Mouse (Mus musculus): ENCODE measurements around the gene Nudc. TPM values are rescaled to one million over a fixed set of nuclear protein-coding genes. Genes with fewer than 3 reads are reported as not detected.

The Nudc gene
- polyA plus RNA-seq, 1 experiment from 2014 or later = 354 TPM

GRCm38 (mm10) chr4:133553448-133554330 lies 7.9 kb upstream of the Nudc start:
- no peaks in the 10 kb centered on the region for H3K9me3 ChIP-seq (ENCODE audit: control insufficient read depth, low read length)
- H3K4me3 ChIP-seq (ENCODE audit: low read depth, low read length) = no peak overlapping the region
- DNase-seq (ENCODE audit: low spot score) (no peak), ATAC-seq (ENCODE audit: insufficient number of reproducible peaks, low FRiP score, low TSS enrichment, low read depth) (no peak)
- no peak overlapping the region for H3K27ac ChIP-seq (replicated peaks; ENCODE audit: low read depth, low read length)
- no peak overlapping the region for H3K9ac ChIP-seq (ENCODE audit: low read length)
- WGBS = 72% methylated on average over 19 of the region's 19 CpGs
- no peaks in the 10 kb centered on the region for H3K27me3 ChIP-seq (ENCODE audit: control insufficient read depth, insufficient read depth, low read length)
- no peaks in the 10 kb centered on the region for H3K4me1 ChIP-seq (ENCODE audit: control insufficient read depth, insufficient read depth, low read length)
- H3K4me2 ChIP-seq (ENCODE audit: low read depth, severe bottlenecking) = no peak overlapping the region
- no peaks in the 10 kb centered on the region for H3K36me3 ChIP-seq (ENCODE audit: control insufficient read depth, insufficient read depth, low read length)

- Histone ChIP-seq H3K27ac (replicated peaks; ENCODE audit: low read depth, low read length) (no peak within 1 kb of the TSS), H3K36me3 (ENCODE audit: control insufficient read depth, insufficient read depth, low read length) (no peaks in the 10 kb centered on the region), H3K9ac (ENCODE audit: low read length) (no peak within 1 kb of the TSS), H3K9me3 (ENCODE audit: control insufficient read depth, low read length) (no peaks in the 10 kb centered on the region), H3K4me2 (ENCODE audit: low read depth, severe bottlenecking) (no peak within 1 kb of the TSS), H3K4me3 (ENCODE audit: low read depth, low read length) (no peak within 1 kb of the TSS), H3K27me3 (ENCODE audit: control insufficient read depth, insufficient read depth, low read length) (no peaks in the 10 kb centered on the region), H3K4me1 (ENCODE audit: control insufficient read depth, insufficient read depth, low read length) (no peaks in the 10 kb centered on the region)
- WGBS = 75% methylated on average over 10 of the region's 10 CpGs
- DNase-seq (ENCODE audit: low spot score) (no peak), ATAC-seq (ENCODE audit: insufficient number of reproducible peaks, low FRiP score, low TSS enrichment, low read depth) (no peak)
Measured at GRCm38 (mm10) chr4:133552768-133553447, 7.1 kb upstream of the Nudc start, which contains the start of gene Nr0b2. TSS of gene Nr0b2 (plus strand) at chr4:133553376.

- no peaks in the 10 kb centered on the region for H3K9me3 ChIP-seq (ENCODE audit: control insufficient read depth, low read length)
- no peak overlapping the region for H3K4me2 ChIP-seq (ENCODE audit: low read depth, severe bottlenecking)
- no peaks in the 10 kb centered on the region for H3K4me1 ChIP-seq (ENCODE audit: control insufficient read depth, insufficient read depth, low read length)
- no peak overlapping the region for H3K4me3 ChIP-seq (ENCODE audit: low read depth, low read length)
- H3K27me3 ChIP-seq (ENCODE audit: control insufficient read depth, insufficient read depth, low read length) = no peaks in the 10 kb centered on the region
- H3K9ac ChIP-seq (ENCODE audit: low read length) = no peak overlapping the region
- DNase-seq (ENCODE audit: low spot score) (no peak), ATAC-seq (ENCODE audit: insufficient number of reproducible peaks, low FRiP score, low TSS enrichment, low read depth) (no peak)
- H3K27ac ChIP-seq (replicated peaks; ENCODE audit: low read depth, low read length) = no peak overlapping the region
- H3K36me3 ChIP-seq (ENCODE audit: control insufficient read depth, insufficient read depth, low read length) = no peaks in the 10 kb centered on the region
- WGBS = 82% methylated on average over 1 of the region's 1 CpGs
Measured at GRCm38 (mm10) chr4:133552029-133552428, 6.2 kb upstream of the Nudc start.

- Histone ChIP-seq H3K4me3 (ENCODE audit: low read depth, low read length) (no peak overlapping the region), H3K36me3 (ENCODE audit: control insufficient read depth, insufficient read depth, low read length) (peaks cover 49% of the 10 kb centered on the region), H3K4me1 (ENCODE audit: control insufficient read depth, insufficient read depth, low read length) (no peaks in the 10 kb centered on the region), H3K9ac (ENCODE audit: low read length) (no peak overlapping the region), H3K4me2 (ENCODE audit: low read depth, severe bottlenecking) (no peak overlapping the region), H3K27me3 (ENCODE audit: control insufficient read depth, insufficient read depth, low read length) (no peaks in the 10 kb centered on the region), H3K9me3 (ENCODE audit: control insufficient read depth, low read length) (no peaks in the 10 kb centered on the region), H3K27ac (replicated peaks; ENCODE audit: low read depth, low read length) (no peak overlapping the region)
- DNase-seq (ENCODE audit: low spot score) = no peak
- ATAC-seq (ENCODE audit: insufficient number of reproducible peaks, low FRiP score, low TSS enrichment, low read depth) = no peak
- WGBS = 87% methylated on average over 5 of the region's 5 CpGs
Measured at GRCm38 (mm10) chr4:133536652-133537051, 9.1 kb downstream of the Nudc start.

GRCm38 (mm10) chr4:133536081-133536480 lies 9.7 kb downstream of the Nudc start:
- Histone ChIP-seq H3K36me3 (ENCODE audit: control insufficient read depth, insufficient read depth, low read length) (peaks cover 49% of the 10 kb centered on the region), H3K4me1 (ENCODE audit: control insufficient read depth, insufficient read depth, low read length) (no peaks in the 10 kb centered on the region), H3K27me3 (ENCODE audit: control insufficient read depth, insufficient read depth, low read length) (no peaks in the 10 kb centered on the region), H3K9ac (ENCODE audit: low read length) (no peak overlapping the region), H3K4me2 (ENCODE audit: low read depth, severe bottlenecking) (no peak overlapping the region), H3K27ac (replicated peaks; ENCODE audit: low read depth, low read length) (no peak overlapping the region), H3K9me3 (ENCODE audit: control insufficient read depth, low read length) (no peaks in the 10 kb centered on the region), H3K4me3 (ENCODE audit: low read depth, low read length) (no peak overlapping the region)
- DNase-seq (ENCODE audit: low spot score) (no peak), ATAC-seq (ENCODE audit: insufficient number of reproducible peaks, low FRiP score, low TSS enrichment, low read depth) (no peak)
- WGBS = 86% methylated on average over 3 of the region's 3 CpGs

GRCm38 (mm10) chr4:133532777-133533176 lies 13.0 kb downstream of the Nudc start:
- peaks cover 43% of the 10 kb centered on the region for H3K36me3 ChIP-seq (ENCODE audit: control insufficient read depth, insufficient read depth, low read length)
- no peak for DNase-seq (ENCODE audit: low spot score)
- no peak overlapping the region for H3K9ac ChIP-seq (ENCODE audit: low read length)
- 90% methylated on average over 3 of the region's 3 CpGs for WGBS
- H3K4me2 ChIP-seq (ENCODE audit: low read depth, severe bottlenecking) = no peak overlapping the region
- H3K27me3 ChIP-seq (ENCODE audit: control insufficient read depth, insufficient read depth, low read length) = no peaks in the 10 kb centered on the region
- no peak overlapping the region for H3K27ac ChIP-seq (replicated peaks; ENCODE audit: low read depth, low read length)
- no peak for ATAC-seq (ENCODE audit: insufficient number of reproducible peaks, low FRiP score, low TSS enrichment, low read depth)
- H3K4me1 ChIP-seq (ENCODE audit: control insufficient read depth, insufficient read depth, low read length) = no peaks in the 10 kb centered on the region
- H3K4me3 ChIP-seq (ENCODE audit: low read depth, low read length) = no peak overlapping the region
- H3K9me3 ChIP-seq (ENCODE audit: control insufficient read depth, low read length) = no peaks in the 10 kb centered on the region

- ATAC-seq (ENCODE audit: insufficient number of reproducible peaks, low FRiP score, low TSS enrichment, low read depth) (no peak), DNase-seq (ENCODE audit: low spot score) (no peak)
- no peaks in the 10 kb centered on the region for H3K27me3 ChIP-seq (ENCODE audit: control insufficient read depth, insufficient read depth, low read length)
- H3K9me3 ChIP-seq (ENCODE audit: control insufficient read depth, low read length) = no peaks in the 10 kb centered on the region
- no peaks in the 10 kb centered on the region for H3K4me1 ChIP-seq (ENCODE audit: control insufficient read depth, insufficient read depth, low read length)
- no peak overlapping the region for H3K4me2 ChIP-seq (ENCODE audit: low read depth, severe bottlenecking)
- WGBS = 74% methylated on average over 16 of the region's 16 CpGs
- H3K9ac ChIP-seq (ENCODE audit: low read length) = no peak overlapping the region
- H3K4me3 ChIP-seq (ENCODE audit: low read depth, low read length) = no peak overlapping the region
- H3K27ac ChIP-seq (replicated peaks; ENCODE audit: low read depth, low read length) = no peak overlapping the region
- peaks cover 18% of the 10 kb centered on the region; the same call in 1 of the 2 replicates for H3K36me3 ChIP-seq (ENCODE audit: control insufficient read depth, insufficient read depth, low read length)
Measured at GRCm38 (mm10) chr4:133527788-133528187, 18.0 kb downstream of the Nudc start.

GRCm38 (mm10) chr4:133521502-133521901 lies 24.3 kb downstream of the Nudc start:
- Histone ChIP-seq H3K27ac (replicated peaks; ENCODE audit: low read depth, low read length) (no peak overlapping the region), H3K9ac (ENCODE audit: low read length) (no peak overlapping the region), H3K4me2 (ENCODE audit: low read depth, severe bottlenecking) (no peak overlapping the region), H3K4me1 (ENCODE audit: control insufficient read depth, insufficient read depth, low read length) (no peaks in the 10 kb centered on the region), H3K27me3 (ENCODE audit: control insufficient read depth, insufficient read depth, low read length) (peaks cover 35% of the 10 kb centered on the region), H3K9me3 (ENCODE audit: control insufficient read depth, low read length) (no peaks in the 10 kb centered on the region), H3K4me3 (ENCODE audit: low read depth, low read length) (no peak overlapping the region), H3K36me3 (ENCODE audit: control insufficient read depth, insufficient read depth, low read length) (no peaks in the 10 kb centered on the region)
- DNase-seq (ENCODE audit: low spot score) (no peak), ATAC-seq (ENCODE audit: insufficient number of reproducible peaks, low FRiP score, low TSS enrichment, low read depth) (no peak)
- 65% methylated on average over 2 of the region's 2 CpGs for WGBS
